In genomic region chr7:99716536-99716935, GRCm38 (mm10) we compare ENCODE assay signal across 39 mouse cellular contexts. TPM values are rescaled to one million over a fixed set of nuclear protein-coding genes. Genes with fewer than 3 reads are reported as not detected.
"Had no signal": no experiment of that assay in that cellular context is flagged by ENCODE, and none has a peak within 500 bp of the region (broad histone marks: within the 10 kb centered on the region; RNA-seq: fewer than 3 reads in every experiment).

No protein-coding gene starts in this region.

- H3K4me3 ChIP-seq: embryonic facial prominence, embryonic 10.5 days; embryonic facial prominence, embryonic 12.5 days; embryonic facial prominence, embryonic 13.5 days; embryonic facial prominence, embryonic 15.5 days; erythroblast, embryonic 14.5 days; forebrain, embryonic 10.5 days; forebrain, embryonic 12.5 days; forebrain, embryonic 13.5 days; forebrain, embryonic 15.5 days; gastrocnemius, adult 2 months; heart, adult 2 months; heart, embryonic 10.5 days had no signal

- H3K27me3 ChIP-seq: embryonic facial prominence, embryonic 12.5 days; embryonic facial prominence, embryonic 13.5 days; embryonic facial prominence, embryonic 15.5 days; forebrain, embryonic 12.5 days; forebrain, embryonic 13.5 days; forebrain, embryonic 15.5 days had no signal

- H3K4me2 ChIP-seq: embryonic facial prominence, embryonic 12.5 days; embryonic facial prominence, embryonic 13.5 days; embryonic facial prominence, embryonic 15.5 days; forebrain, embryonic 12.5 days; forebrain, embryonic 13.5 days; forebrain, embryonic 15.5 days had no signal

- H3K9ac ChIP-seq: embryonic facial prominence, embryonic 12.5 days; embryonic facial prominence, embryonic 13.5 days; embryonic facial prominence, embryonic 15.5 days; forebrain, embryonic 12.5 days; forebrain, embryonic 13.5 days; forebrain, embryonic 15.5 days; forebrain, postnatal 0 days had no signal

- H3K27ac ChIP-seq: embryonic facial prominence, embryonic 10.5 days; embryonic facial prominence, embryonic 12.5 days; embryonic facial prominence, embryonic 13.5 days; embryonic facial prominence, embryonic 15.5 days; forebrain, embryonic 10.5 days; forebrain, embryonic 12.5 days; forebrain, embryonic 13.5 days; forebrain, embryonic 15.5 days; gastrocnemius, adult 2 months; heart, adult 2 months; heart, embryonic 10.5 days had no signal

- DNase-seq: cerebellum, adult 2 months; cerebellum, adult 8-10 months; cerebellum, adult 9-10 months; cerebellum, adult 9-11 months; cerebellum, postnatal 10 days; cerebellum, postnatal 14 days; cerebellum, postnatal 25 days; cerebellum, postnatal 36 days; embryo, embryonic 11 days; forebrain, postnatal 0 days; gastrocnemius, adult 2 months; gastrocnemius, postnatal 10 days; gastrocnemius, postnatal 14 days; heart, adult 11 months; heart, adult 18-20 months; heart, adult 2 months had no signal

- H3K36me3 ChIP-seq: embryonic facial prominence, embryonic 10.5 days; embryonic facial prominence, embryonic 12.5 days; embryonic facial prominence, embryonic 13.5 days; embryonic facial prominence, embryonic 15.5 days; forebrain, embryonic 10.5 days; forebrain, embryonic 12.5 days; forebrain, embryonic 15.5 days; heart, embryonic 10.5 days had no signal

- H3K4me1 ChIP-seq: embryonic facial prominence, embryonic 10.5 days; embryonic facial prominence, embryonic 12.5 days; embryonic facial prominence, embryonic 13.5 days; embryonic facial prominence, embryonic 15.5 days; forebrain, embryonic 10.5 days; forebrain, embryonic 12.5 days; forebrain, embryonic 15.5 days had no signal

- H3K9me3 ChIP-seq: embryonic facial prominence, embryonic 10.5 days; embryonic facial prominence, embryonic 12.5 days; embryonic facial prominence, embryonic 15.5 days; forebrain, embryonic 10.5 days; forebrain, embryonic 12.5 days; forebrain, embryonic 13.5 days; forebrain, embryonic 15.5 days; heart, embryonic 10.5 days had no signal

- ATAC-seq: forebrain, embryonic 13.5 days; forebrain, embryonic 14.5 days; forebrain, embryonic 15.5 days; forebrain, embryonic 16.5 days; forebrain, postnatal 0 days had no signal

RNA-seq across cellular contexts. Expression of gene Slco2b1, which starts 5.4 kb away (rescaled TPM):
- polyA plus RNA-seq: erythroblast, embryonic 14.5 days had no signal

RNA-seq across cellular contexts. Expression of gene Olfr520, which starts 13.5 kb away (rescaled TPM):
- total RNA-seq: common myeloid progenitor, adult 5-6 weeks; forebrain, postnatal 0 days; gastrocnemius, adult 18-20 months; gastrocnemius, adult 2 months; gastrocnemius, postnatal 10 days; heart, adult 18-20 months; heart, adult 2 months had no signal
- polyA plus RNA-seq: cerebellum, adult 2 months; cortical plate, adult 2 months; embryonic facial prominence, embryonic 10.5 days; embryonic facial prominence, embryonic 11.5 days; embryonic facial prominence, embryonic 12.5 days; embryonic facial prominence, embryonic 13.5 days; embryonic facial prominence, embryonic 14.5 days; embryonic facial prominence, embryonic 15.5 days; erythroblast, embryonic 14.5 days; forebrain, embryonic 10.5 days; forebrain, embryonic 11.5 days; forebrain, embryonic 12.5 days; forebrain, embryonic 13.5 days; forebrain, embryonic 14.5 days; forebrain, embryonic 15.5 days; forebrain, embryonic 16.5 days; forebrain, postnatal 0 days; heart, adult 2 months had no signal

RNA-seq across cellular contexts. Expression of gene Olfr521, which starts 46.8 kb away (rescaled TPM):
- total RNA-seq: common myeloid progenitor, adult 5-6 weeks; forebrain, postnatal 0 days; gastrocnemius, adult 18-20 months; gastrocnemius, adult 2 months; gastrocnemius, adult 8-10 months; gastrocnemius, postnatal 10 days; gastrocnemius, postnatal 14 days; gastrocnemius, postnatal 4 days; heart, adult 18-20 months; heart, adult 2 months; heart, adult 8-10 months had no signal
- polyA plus RNA-seq: cerebellum, adult 2 months; cortical plate, adult 2 months; embryonic facial prominence, embryonic 10.5 days; embryonic facial prominence, embryonic 11.5 days; embryonic facial prominence, embryonic 12.5 days; embryonic facial prominence, embryonic 13.5 days; embryonic facial prominence, embryonic 14.5 days; embryonic facial prominence, embryonic 15.5 days; erythroblast, embryonic 14.5 days; forebrain, embryonic 10.5 days; forebrain, embryonic 11.5 days; forebrain, embryonic 12.5 days; forebrain, embryonic 13.5 days; forebrain, embryonic 14.5 days; forebrain, embryonic 15.5 days; forebrain, embryonic 16.5 days; forebrain, postnatal 0 days; frontal cortex, adult 2 months; gonadal fat pad, adult 2 months; heart, adult 2 months; heart, embryonic 10.5 days had no signal
